Mouse (Mus musculus) embryonic facial prominence, embryonic 13.5 days (tissue): ENCODE results near the gene Spsb3. TPM values are rescaled to one million over a fixed set of nuclear protein-coding genes. Genes with fewer than 3 reads are reported as not detected.

ENCODE experiments used
- ATAC-seq: fragments of 200-750 bp; cut with Nextera tagmentation; 2 replicates; pipeline ENCODE4 v1.8.0; 2017; ENCODE audit warnings: low read depth; ENCODE audit not compliant: insufficient number of reproducible peaks, insufficient read depth, low FRiP score, low TSS enrichment
- H3K27ac ChIP-seq: fragments of 300-500 bp; sonication (generic); 2 replicates; pipeline ENCODE4 v1.5.1; 2015; ENCODE audit warnings: moderate library complexity, mild to moderate bottlenecking, inconsistent platforms
- H3K27me3 ChIP-seq: fragments of 300-500 bp; sonication (generic); 2 replicates; pipeline ENCODE4 v1.6.1; 2015; ENCODE audit warnings: mild to moderate bottlenecking, inconsistent platforms
- H3K36me3 ChIP-seq: fragments of 300-500 bp; sonication (generic); 2 replicates; pipeline ENCODE4 v1.6.1; 2015; ENCODE audit warnings: mild to moderate bottlenecking, inconsistent platforms
- H3K4me1 ChIP-seq: fragments of 300-500 bp; sonication (generic); 2 replicates; pipeline ENCODE4 v1.6.1; 2015; ENCODE audit warnings: inconsistent platforms
- H3K4me2 ChIP-seq: fragments of 300-500 bp; sonication (generic); 2 replicates; pipeline ENCODE4 v1.6.1; 2015; ENCODE audit warnings: moderate library complexity, mild to moderate bottlenecking, inconsistent platforms
- H3K4me3 ChIP-seq: fragments of 300-500 bp; sonication (generic); 2 replicates; pipeline ENCODE4 v1.5.1; 2015; ENCODE audit warnings: mild to moderate bottlenecking, inconsistent platforms
- H3K9ac ChIP-seq: fragments of 300-500 bp; sonication (generic); 2 replicates; pipeline ENCODE4 v1.6.1; 2015; ENCODE audit warnings: mild to moderate bottlenecking, inconsistent platforms
- H3K9me3 ChIP-seq: fragments of 300-500 bp; sonication (generic); 2 replicates; pipeline ENCODE4 v1.6.1; 2016; ENCODE audit warnings: inconsistent platforms
- WGBS: fragments of 180-500 bp; shearing (Covaris S2); methylation state at CpG from one replicate; pipeline ENCODE4 v1.1.7; 2015; ENCODE audit warnings: mixed read lengths; 5-methylcytosine and 5-hydroxymethylcytosine counted together
- polyA plus RNA-seq: library from polyadenylated mRNA; unstranded; fragments of >200 nt; fragmentation: Nextera tagmentation; extraction: Ambion mirVana; gene quantifications from 2 replicates; pipeline ENCODE4 v1.2.1, GENCODE M21; 2015

Spsb3 gene
- polyA plus RNA-seq, 1 experiment from 2014 or later: 43.2 TPM

GRCm38 (mm10) chr17:24851381-24852125 lies 34.9 kb upstream of the Spsb3 start:
- no peak overlapping the region for H3K27ac ChIP-seq
- peaks cover 14% of the 10 kb centered on the region for H3K27me3 ChIP-seq
- peaks cover 30% of the 10 kb centered on the region for H3K36me3 ChIP-seq
- peak overlapping the region; percentile 73; the same call in 1 of the 2 replicates for H3K9ac ChIP-seq
- peaks cover 17% of the 10 kb centered on the region for H3K4me1 ChIP-seq
- H3K9me3 ChIP-seq: no peaks in the 10 kb centered on the region
- ATAC-seq: no peak
- peak overlapping the region; percentile 86 for H3K4me2 ChIP-seq
- 75% methylated on average over 10 of the region's 10 CpGs for WGBS
- H3K4me3 ChIP-seq: peak overlapping the region; percentile 76

GRCm38 (mm10) chr17:24855838-24856464 lies 30.5 kb upstream of the Spsb3 start:
- no peak overlapping the region for H3K4me3 ChIP-seq
- H3K27ac ChIP-seq: no peak overlapping the region
- H3K9ac ChIP-seq: no peak overlapping the region
- H3K9me3 ChIP-seq: no peaks in the 10 kb centered on the region
- no peak for ATAC-seq
- H3K36me3 ChIP-seq: peaks cover 50% of the 10 kb centered on the region
- WGBS: 73% methylated on average over 3 of the region's 3 CpGs
- H3K27me3 ChIP-seq: peaks cover 9% of the 10 kb centered on the region
- H3K4me2 ChIP-seq: no peak overlapping the region
- peaks cover 9% of the 10 kb centered on the region for H3K4me1 ChIP-seq

- H3K9ac ChIP-seq: no peak overlapping the region; the same call in 1 of the 2 replicates
- H3K9me3 ChIP-seq: no peaks in the 10 kb centered on the region
- no peak overlapping the region for H3K4me2 ChIP-seq
- WGBS: 89% methylated on average over 13 of the region's 13 CpGs
- H3K4me3 ChIP-seq: no peak overlapping the region
- no peak for ATAC-seq
- H3K27ac ChIP-seq: no peak overlapping the region
- peaks cover 2% of the 10 kb centered on the region; the same call in 1 of the 2 replicates for H3K4me1 ChIP-seq
- H3K27me3 ChIP-seq: peaks cover 3% of the 10 kb centered on the region
- peaks cover 56% of the 10 kb centered on the region for H3K36me3 ChIP-seq
Measured at GRCm38 (mm10) chr17:24856589-24856988, 29.9 kb upstream of the Spsb3 start.

GRCm38 (mm10) chr17:24857831-24858470 lies 28.5 kb upstream of the Spsb3 start:
- no peaks in the 10 kb centered on the region for H3K9me3 ChIP-seq
- H3K36me3 ChIP-seq: peaks cover 69% of the 10 kb centered on the region
- H3K4me2 ChIP-seq: no peak overlapping the region

GRCm38 (mm10) chr17:24858967-24859366 lies 27.5 kb upstream of the Spsb3 start:
- no peak overlapping the region for H3K9ac ChIP-seq

More at GRCm38 (mm10) chr17:24857831-24858470, 28.5 kb upstream of the Spsb3 start:
- Histone ChIP-seq H3K27me3 (no peaks in the 10 kb centered on the region), H3K9ac (no peak overlapping the region), H3K4me1 (no peaks in the 10 kb centered on the region), H3K4me3 (no peak overlapping the region), H3K27ac (no peak overlapping the region)
- ATAC-seq: no peak; the same call in 1 of the 2 replicates
- WGBS: 79% methylated on average over 8 of the region's 8 CpGs

GRCm38 (mm10) chr17:24860076-24860475 lies 26.4 kb upstream of the Spsb3 start:
- H3K9me3 ChIP-seq: no peaks in the 10 kb centered on the region
- no peak overlapping the region for H3K27ac ChIP-seq
- ATAC-seq: no peak
- peaks cover 60% of the 10 kb centered on the region for H3K36me3 ChIP-seq
- 90% methylated on average over 8 of the region's 8 CpGs for WGBS
- 0 out of 2 replicates have a peak overlapping the region, but pooled peaks have one; percentile 1 for H3K9ac ChIP-seq
- H3K4me2 ChIP-seq: no peak overlapping the region
- H3K4me3 ChIP-seq: no peak overlapping the region
- H3K4me1 ChIP-seq: no peaks in the 10 kb centered on the region
- no peaks in the 10 kb centered on the region for H3K27me3 ChIP-seq

More at GRCm38 (mm10) chr17:24858967-24859366, 27.5 kb upstream of the Spsb3 start:
- H3K27ac ChIP-seq: no peak overlapping the region
- no peaks in the 10 kb centered on the region for H3K27me3 ChIP-seq
- H3K4me2 ChIP-seq: no peak overlapping the region
- 89% methylated on average over 6 of the region's 6 CpGs for WGBS
- no peaks in the 10 kb centered on the region for H3K4me1 ChIP-seq
- H3K9me3 ChIP-seq: no peaks in the 10 kb centered on the region
- H3K36me3 ChIP-seq: peaks cover 66% of the 10 kb centered on the region
- no peak overlapping the region for H3K4me3 ChIP-seq
- no peak for ATAC-seq

GRCm38 (mm10) chr17:24861785-24862184 lies 24.7 kb upstream of the Spsb3 start:
- Histone ChIP-seq H3K36me3 (peaks cover 52% of the 10 kb centered on the region), H3K9me3 (no peaks in the 10 kb centered on the region), H3K27me3 (no peaks in the 10 kb centered on the region), H3K27ac (no peak overlapping the region), H3K4me1 (no peaks in the 10 kb centered on the region), H3K9ac (no peak overlapping the region), H3K4me2 (no peak overlapping the region), H3K4me3 (no peak overlapping the region)
- 95% methylated on average over 3 of the region's 3 CpGs for WGBS
- ATAC-seq: no peak

- Histone ChIP-seq H3K27ac (no peak within 1 kb of the TSS), H3K27me3 (no peaks in the 10 kb centered on the region), H3K4me1 (no peaks in the 10 kb centered on the region), H3K4me3 (no peak within 1 kb of the TSS), H3K4me2 (no peak within 1 kb of the TSS), H3K9me3 (no peaks in the 10 kb centered on the region), H3K9ac (0 out of 2 replicates have a peak within 1 kb of the TSS, but pooled peaks have one; percentile 6), H3K36me3 (peaks cover 36% of the 10 kb centered on the region)
- 84% methylated on average over 8 of the region's 8 CpGs for WGBS
- no peak for ATAC-seq
Measured at GRCm38 (mm10) chr17:24865776-24866175, 20.7 kb upstream of the Spsb3 start, which contains the start of gene Igfals. TSS of gene Igfals (plus strand) at chr17:24865997.

GRCm38 (mm10) chr17:24867914-24868313 lies 18.5 kb upstream of the Spsb3 start:
- Histone ChIP-seq H3K4me2 (no peak overlapping the region), H3K27ac (no peak overlapping the region), H3K4me3 (no peak overlapping the region), H3K9me3 (no peaks in the 10 kb centered on the region), H3K36me3 (peaks cover 16% of the 10 kb centered on the region), H3K9ac (no peak overlapping the region), H3K4me1 (no peaks in the 10 kb centered on the region), H3K27me3 (no peaks in the 10 kb centered on the region)
- no peak for ATAC-seq
- WGBS: 93% methylated on average over 10 of the region's 10 CpGs

- H3K27ac ChIP-seq: no peak overlapping the region
- H3K27me3 ChIP-seq: no peaks in the 10 kb centered on the region
- no peak overlapping the region for H3K4me2 ChIP-seq
- no peak for ATAC-seq
- H3K4me1 ChIP-seq: no peaks in the 10 kb centered on the region
- H3K4me3 ChIP-seq: no peak overlapping the region
- H3K9me3 ChIP-seq: no peaks in the 10 kb centered on the region
- H3K36me3 ChIP-seq: no peaks in the 10 kb centered on the region
- no peak overlapping the region for H3K9ac ChIP-seq
- 52% methylated on average over 4 of the region's 4 CpGs for WGBS
Measured at GRCm38 (mm10) chr17:24873695-24874404, 12.6 kb upstream of the Spsb3 start.

- no peak overlapping the region for H3K4me3 ChIP-seq
- H3K4me2 ChIP-seq: no peak overlapping the region
- H3K36me3 ChIP-seq: no peaks in the 10 kb centered on the region
- ATAC-seq: no peak
- WGBS: 55% methylated on average over 1 of the region's 1 CpGs
- H3K9me3 ChIP-seq: no peaks in the 10 kb centered on the region
- no peaks in the 10 kb centered on the region for H3K27me3 ChIP-seq
- H3K27ac ChIP-seq: no peak overlapping the region
- no peak overlapping the region for H3K9ac ChIP-seq
- no peaks in the 10 kb centered on the region for H3K4me1 ChIP-seq
Measured at GRCm38 (mm10) chr17:24874405-24874745, 12.1 kb upstream of the Spsb3 start.
